Mouse (Mus musculus) kidney, postnatal 4 days (tissue): ENCODE measurements at regions not wholly inside any gene's neighbourhood (a gene's known extent, or its start where the extent isn't known, plus 50 kb on each side); places are given as distances from the start of the nearest gene placed in this dataset.
"Not testable (repeated sequence)": the region's sequence is repeated elsewhere in the genome, so short reads cannot be mapped to it uniquely, and the experiment has no call there.

Experiments used
- DNase-seq, 2 experiments: peaks; one replicate each; pipeline ENCODE4 v3.0.0; 2021; ENCODE audit warnings: mixed read lengths in 2 of 2

DNA sequence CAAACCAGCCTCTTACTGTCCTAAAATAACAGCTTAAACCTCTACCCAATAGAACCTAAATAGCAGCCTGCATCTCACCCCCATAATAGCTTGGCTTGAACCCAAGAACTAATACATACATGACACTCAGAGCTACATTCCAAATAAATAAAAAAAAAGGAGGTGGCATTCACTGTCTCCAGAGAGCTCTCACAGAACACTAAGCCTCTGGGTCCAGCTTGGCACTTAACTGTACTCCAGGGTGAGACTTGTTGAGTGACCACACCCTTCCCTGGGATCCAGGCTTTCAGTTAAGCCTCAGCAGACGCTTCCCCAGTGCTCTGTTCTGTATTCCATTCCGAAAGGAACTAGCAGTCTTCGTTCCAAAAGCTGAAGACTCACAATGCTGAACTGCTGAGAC lies 186.3 kb upstream of the Tsc22d2 start:
- no peak for DNase-seq

DNA sequence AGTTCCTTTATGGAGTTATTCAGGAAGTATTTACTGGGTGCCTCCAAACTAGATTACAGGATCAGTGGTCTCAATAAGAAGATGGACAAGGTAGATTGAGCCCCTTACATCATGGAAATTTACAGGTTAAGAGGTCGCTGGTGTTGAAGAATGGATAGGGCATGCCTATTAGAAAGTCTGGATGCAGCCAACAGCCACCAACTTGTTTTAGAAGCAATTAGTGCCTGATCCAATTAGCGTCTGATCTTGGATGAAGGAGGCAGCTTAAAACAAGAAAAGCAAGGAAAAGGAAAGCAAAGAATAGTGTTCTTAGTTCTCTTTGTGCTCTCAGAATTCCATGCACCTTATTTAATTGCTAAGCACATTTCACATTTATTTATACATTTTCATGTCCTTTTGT lies 182.8 kb upstream of the Tsc22d2 start:
- no peak for DNase-seq

DNA sequence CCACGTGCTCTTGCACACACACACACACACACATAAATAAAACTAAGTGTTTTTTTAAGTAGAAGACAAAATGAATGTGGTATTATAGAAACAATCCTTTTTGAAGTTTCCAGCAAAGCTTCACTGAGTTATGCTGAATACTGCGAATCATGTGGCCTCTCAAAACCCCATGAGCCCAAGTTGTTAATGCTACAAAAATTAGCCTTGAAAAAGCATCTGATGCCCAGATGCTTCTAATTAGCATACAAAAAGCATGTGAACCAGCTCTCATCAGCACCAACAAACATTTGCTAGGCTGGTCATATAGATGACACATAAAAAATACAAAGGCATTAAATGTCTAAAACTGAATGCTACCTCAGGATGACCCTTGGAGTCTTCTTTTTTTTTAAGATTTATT lies 181.2 kb upstream of the Tsc22d2 start:
- no peak for DNase-seq

DNA sequence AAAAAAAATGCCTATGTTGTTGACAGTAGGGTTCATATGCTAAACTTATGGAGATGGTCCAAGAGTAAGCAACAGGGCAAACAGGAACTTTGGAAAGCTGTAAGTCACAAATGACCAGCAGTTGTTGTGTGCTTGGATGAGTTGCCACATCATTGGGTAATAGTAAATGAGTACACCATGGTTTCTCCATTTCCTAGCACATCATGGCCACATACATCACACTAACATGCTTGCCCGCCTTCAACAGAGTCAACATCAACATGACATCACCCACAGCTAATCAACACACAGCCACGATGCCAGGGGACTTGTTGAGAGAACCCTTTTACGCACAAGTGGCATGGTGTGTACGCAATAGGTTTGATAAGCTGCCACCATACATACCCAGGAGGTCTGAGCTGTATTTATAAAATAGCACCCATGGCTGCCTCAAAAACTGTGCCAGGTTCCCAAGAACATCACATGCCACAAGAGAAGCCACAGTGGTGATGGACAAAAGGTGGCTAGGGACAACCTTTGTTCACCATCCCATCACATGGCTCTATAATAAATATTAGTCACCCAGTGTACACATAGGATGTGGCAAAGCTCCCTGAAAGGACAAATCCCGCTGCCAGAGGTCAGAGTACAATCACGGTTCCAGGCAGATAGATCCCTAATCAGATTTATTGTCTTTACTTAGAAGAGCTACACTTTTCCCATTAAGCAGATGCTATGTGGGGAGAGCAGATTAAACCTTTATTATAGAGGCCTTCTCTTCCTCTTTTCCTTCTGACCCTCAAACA lies 179.5 kb upstream of the Tsc22d2 start:
- DNase-seq, result no peak

DNA sequence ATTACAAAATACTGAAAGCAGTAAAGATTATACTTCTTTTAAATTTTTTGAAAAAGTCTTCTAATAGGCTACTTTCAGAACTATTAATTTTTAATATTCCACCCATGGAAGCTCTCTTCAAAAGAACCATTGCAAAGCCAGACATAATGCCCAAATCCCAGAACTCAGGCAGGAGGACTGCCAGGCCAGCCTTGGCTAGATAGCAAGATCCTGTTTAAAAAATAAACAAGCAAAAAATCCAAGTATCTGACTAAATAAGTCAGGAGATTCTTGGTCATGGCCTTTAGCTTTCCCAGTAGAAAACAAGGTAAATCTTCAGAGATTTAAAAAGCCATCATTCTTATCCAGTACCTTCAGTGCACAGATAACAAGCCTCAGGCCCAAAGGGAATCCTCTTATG lies 176.4 kb upstream of the Tsc22d2 start:
- no peak for DNase-seq

DNA sequence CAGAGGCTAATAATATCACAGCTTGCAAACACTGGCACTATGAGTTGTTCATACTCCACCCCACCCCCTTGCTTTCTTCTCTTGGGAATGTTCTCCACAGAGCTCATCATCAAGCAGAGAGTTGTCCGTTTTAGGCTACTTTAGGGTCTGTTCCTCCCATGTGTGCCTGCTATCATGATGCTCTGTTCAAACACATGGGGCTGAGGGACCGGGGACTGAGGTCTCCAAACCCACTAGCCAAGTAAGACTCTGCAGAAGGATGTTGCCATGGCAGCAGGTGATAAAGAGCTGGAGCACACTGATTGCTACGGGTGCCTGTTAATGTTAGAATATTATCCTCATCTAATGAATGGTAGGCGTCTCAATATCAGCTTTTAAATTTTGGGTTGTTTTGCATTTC lies 173.7 kb upstream of the Tsc22d2 start:
- DNase-seq, result no peak

DNA sequence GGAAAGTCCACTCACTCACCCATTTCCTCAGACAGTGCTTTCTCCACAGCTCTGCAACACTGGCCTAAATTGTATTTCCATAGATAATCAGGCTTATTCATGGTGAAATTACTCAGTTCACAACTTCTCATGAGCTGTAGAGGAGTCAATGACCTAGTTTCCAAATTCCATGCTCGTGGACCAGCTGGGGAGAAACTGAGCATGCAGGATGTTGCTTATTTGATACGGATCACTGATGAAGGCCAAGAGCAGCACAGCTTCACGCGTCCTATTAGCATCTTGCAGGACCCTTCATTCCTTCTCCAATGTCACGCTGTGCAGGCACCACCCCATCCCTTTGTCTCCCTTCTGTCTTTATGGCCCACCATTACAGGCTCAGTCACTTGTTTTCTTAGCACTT lies 169.2 kb upstream of the Tsc22d2 start:
- no peak for DNase-seq

DNA sequence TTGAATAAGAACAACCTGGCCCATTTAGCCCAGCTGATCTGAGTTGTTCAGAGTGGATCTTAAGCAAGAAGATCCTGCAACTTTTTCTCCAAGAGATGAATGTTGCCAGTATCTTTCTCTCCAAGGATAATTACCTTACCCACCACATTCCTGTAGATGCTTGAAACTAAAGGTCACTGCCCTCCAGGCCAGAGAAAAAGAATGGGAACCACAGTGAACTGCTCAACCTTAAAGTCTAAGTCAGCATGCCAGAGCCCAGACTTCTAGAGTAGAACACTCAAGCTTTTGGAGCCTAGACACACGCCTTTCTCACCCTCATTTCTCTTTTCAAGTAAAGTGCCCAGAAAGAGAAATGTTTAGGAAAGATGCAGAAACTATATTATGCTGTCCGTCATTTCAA lies 166.5 kb upstream of the Tsc22d2 start:
- no peak for DNase-seq

DNA sequence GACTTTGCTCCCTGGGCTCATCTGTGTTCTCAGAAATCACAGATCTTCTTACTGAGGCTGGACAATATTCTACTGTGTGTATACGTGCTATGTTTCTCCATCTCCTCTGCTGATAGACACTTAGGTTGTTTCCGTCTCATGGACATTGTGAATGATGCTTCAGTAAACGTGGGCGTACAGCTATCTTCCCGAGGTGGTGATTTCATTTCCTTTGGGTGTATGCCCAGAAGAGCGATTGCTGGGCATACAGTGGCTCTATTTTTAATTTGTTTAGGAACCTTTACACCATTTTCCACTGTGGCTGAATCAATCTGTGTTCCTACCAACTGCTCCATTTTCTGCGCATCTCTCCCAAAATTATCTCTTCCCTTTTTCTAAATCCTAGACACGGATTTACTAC lies 160.6 kb upstream of the Tsc22d2 start:
- DNase-seq, result no peak

DNA sequence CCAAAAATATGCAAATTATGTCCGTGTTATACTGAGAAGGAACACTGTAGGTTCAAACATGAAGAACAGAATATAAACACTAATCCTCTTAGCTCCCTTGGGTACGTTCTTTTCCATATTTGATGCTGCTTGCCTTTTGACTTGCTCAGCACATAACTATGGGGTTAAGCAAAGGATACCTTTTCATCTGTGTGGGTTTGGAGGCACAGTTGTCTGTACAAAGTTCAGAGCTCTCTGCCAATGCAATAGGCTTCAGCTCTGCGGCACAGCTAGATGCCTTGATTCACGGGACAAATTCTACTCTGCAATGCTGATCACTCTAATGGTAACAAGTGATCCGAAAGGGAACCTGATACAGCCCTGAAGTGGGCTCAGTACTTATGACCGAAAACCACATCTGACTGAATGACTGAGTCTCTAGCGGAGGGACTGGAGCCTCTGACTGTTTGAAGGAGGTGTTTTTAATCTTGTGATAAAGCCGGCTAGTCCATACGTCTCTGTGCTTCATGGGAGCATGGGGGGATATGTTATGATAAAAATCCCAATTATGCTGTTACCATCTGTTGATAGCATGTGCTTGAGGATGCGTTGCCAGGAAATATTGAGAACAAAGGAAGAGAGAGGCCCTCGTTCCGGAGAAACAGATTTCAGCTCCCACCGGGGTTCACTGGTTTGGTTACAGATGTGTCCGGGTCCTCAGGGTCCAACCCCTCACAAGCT lies 146.7 kb upstream of the Tsc22d2 start:
- DNase-seq, result no peak

DNA sequence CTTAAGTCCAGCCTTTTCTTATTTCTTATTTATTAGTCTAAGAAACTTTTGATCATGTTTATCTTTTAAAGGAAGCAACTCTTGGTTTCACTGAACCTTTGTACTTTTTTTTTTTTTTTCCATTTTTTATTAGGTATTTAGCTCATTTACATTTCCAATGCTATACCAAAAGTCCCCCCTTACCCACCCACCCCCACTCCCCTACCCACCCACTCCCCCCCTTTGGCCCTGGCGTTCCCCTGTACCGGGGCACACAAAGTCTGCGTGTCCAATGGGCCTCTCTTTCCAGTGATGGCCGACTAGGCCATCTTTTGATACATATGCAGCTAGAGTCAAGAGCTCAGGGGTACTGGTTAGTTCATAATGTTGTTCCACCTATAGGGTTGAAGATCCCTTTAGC lies 143.1 kb upstream of the Tsc22d2 start:
- DNase-seq, result not testable (repeated sequence)

DNA sequence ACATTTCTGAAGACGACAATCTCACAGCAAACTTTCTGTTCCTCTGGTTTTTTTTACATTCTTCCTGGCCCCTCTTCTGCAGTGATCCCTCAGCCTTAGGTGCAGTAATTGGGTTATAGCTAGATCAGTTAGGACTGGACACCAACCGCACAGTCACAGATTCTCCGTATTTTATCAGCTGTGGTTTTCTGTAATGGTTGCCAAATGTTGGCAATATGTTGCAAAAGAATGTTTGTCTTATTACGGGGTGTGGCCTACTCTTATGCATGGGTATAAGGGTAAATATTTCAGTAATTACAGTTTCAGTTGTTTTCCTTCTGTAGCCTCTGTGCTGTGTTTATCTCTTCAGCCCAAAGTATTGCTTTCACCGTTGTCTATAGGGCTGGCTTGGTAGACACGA lies 133.2 kb upstream of the Tsc22d2 start:
- no peak for DNase-seq

DNA sequence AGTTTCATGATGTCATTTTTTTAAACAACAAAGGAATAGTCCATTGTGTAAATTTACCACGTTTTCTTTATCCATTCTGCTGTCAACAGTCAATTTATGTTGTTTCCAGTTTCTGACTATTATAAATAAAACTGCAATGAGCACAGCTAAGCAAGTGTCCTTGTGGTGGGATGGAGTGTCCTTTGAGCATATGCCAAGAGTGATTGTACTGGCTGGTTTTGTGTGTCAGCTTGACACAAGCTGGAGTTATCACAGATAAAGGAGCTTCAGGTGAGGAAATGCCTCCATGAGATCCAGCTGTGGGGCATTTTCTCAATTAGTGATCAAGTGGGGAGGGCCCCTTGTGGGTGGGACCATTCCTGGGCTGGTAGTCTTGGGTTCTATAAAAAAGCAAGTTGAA lies 130.1 kb upstream of the Tsc22d2 start:
- DNase-seq, result not testable (repeated sequence)

DNA sequence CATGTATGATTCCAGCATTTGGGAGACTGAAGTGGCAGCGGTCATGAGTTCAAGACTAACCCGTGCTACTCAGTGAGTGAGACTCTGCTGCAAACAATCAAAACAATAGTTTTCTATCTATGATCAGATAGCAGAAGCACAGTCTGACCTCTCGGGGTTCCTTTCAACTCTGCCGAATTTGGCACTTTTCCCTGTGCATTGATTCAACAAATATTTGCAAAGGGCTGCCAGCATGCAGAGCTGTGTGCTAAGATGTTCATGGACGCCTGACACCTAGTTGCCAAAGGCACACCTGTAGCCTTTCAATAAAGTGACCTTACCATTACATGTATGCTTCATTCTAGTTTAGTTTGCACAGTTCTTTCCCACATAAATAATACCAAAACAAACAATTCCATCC lies 118.7 kb upstream of the Tsc22d2 start:
- DNase-seq, result no peak

DNA sequence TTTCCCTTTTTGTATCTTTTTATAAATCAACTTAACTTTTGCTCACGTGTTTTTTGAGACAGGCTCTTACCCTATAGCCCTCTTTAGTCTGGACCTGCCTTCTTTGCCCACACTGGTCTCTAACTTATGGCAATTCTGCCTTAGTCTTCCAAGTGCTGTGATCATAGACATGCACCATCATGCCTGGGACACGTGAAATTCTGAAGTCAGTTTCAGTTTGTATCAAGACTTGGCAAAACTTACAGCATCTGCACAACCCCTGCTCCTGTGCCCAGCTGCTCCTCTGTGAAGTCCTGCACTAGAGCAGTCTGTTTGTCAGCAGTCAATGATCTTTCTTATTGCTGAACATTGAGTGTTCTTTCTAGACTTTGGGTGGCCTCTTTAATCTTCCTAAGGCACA lies 114.3 kb upstream of the Tsc22d2 start:
- no peak for DNase-seq

DNA sequence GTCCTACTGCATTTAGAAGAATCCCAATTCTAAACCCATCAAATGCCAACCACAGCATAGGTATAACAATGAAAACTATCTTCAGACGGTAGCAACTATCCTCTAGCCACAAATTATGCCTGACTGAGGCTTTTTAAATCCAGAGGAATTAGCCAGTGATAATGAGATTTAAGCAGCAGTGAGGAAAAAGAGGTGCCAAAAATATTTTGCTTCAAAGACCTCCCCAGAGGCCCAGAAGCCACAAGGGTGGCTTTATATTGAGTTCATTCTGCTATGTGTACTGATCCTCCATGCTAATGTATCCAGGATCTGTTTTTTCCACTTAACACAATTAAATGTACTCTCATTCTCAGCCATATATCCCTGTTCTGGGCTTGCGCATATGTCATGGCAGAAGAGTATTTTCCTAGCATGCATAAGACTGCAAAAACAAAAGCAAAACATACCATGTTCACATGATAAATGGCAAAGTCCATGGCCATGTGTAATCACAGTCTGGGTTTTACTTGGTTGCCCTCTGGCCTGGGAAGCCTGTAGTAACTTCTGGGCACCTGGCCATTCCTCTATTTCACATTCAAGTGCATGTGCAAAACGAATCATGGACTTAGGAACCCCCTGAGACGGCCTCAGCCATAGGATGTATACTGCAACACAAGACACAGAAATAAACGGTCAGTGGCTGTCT lies 113.6 kb upstream of the Tsc22d2 start:
- DNase-seq, result no peak

DNA sequence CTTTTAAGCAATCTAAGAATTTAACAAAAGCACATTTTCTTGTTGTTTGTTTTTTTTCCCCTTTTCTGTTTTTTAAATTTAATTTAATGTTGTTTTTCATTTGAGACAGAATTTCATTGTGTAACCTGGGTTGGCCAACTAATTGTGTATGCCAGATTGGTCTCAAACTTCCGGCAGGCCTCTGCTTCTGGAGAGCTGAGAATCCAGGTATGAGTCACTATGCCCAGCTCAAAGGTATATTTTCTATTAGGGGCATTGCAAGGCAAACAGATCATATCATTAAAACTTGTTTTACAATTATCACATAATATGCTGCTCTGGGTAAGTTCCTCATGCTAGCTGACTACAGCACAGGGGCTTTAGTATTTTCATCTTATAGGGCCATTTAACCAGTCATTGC lies 112.2 kb upstream of the Tsc22d2 start:
- DNase-seq, result no peak

DNA sequence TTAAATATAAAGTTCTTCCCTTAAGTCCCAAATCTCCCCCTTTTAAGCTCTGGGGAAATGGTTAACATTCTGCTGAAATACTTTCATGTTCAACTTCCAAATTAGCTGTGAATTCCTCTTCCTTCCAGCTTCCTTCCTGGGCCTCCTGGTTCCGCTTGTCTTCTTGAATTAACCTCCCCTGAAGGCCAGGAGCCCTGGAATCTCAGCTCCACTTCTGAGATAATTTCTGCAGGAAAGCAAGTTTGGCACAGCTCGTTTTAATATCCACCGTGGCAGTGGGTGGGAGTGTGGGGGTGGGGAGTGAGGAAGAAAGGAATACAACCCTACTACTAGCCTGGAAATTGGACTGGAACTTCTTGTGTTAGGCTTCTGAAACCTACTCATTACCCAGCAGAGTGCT lies 110.8 kb upstream of the Tsc22d2 start:
- no peak for DNase-seq

DNA sequence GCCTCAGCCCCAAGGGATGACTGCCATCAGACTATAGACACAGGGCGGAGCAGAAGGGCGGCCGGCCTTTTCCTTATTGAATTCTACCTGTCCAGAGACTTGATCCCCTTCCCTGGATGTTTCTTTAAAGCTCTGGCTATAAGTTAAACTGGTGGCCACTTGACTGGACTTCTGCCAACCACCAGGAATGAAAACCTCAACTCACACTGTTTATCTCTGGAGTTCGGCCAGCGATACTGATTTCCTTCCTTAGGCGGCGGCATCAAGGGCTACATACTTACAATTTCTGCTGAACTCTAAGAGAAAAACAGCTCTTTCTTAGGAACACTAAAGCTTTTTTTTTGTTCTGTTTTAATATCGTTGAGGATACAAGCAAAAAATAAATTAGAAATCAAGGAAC lies 104.9 kb upstream of the Tsc22d2 start:
- peak in 1 of 2 experiments; percentile 37 for DNase-seq

DNA sequence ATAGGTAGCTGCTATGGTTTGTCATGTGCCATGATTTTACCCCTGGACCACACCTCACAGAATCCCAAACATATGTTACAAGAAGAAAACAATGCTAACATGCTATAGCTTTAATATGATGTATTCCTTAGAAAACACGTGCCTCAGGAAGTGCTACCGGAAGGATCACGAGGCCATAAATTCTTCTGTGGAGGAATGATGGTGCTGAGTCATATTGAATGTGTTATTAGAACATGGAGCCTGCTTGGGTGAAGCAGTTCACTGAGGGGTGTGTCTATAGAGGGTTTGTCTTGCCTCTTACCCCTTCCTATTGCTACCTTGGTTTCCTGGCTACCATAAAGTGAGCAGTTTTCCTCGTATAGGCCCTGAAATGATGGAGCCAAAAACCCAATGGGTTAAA lies 104.1 kb upstream of the Tsc22d2 start:
- DNase-seq, result no peak

DNA sequence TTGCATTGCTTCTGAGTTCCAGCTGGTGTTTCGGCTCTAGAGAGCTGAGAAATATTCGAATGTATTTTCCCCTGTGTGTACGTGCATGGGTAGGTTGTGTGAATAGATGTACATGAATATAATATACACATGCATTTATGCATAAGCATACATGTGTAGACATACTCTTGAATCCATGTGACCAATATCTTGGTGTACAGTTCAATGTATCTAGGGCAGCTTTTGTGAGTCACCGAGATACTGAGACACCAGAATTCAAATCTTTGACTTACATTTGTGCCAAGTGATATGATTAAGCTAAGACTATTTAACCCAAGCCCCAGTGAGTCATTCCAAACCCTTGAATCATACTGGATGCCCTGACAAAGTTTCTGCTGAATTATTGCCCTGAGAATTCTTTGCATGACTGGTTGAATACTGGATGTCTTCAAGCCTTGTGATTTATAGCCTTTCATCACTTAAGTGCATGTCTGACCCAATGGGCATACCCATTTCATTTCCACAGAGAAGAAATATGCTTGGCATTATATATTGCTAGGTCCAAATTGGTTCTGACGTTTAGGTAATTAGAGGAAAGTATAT lies 103.3 kb upstream of the Tsc22d2 start:
- DNase-seq, result no peak

DNA sequence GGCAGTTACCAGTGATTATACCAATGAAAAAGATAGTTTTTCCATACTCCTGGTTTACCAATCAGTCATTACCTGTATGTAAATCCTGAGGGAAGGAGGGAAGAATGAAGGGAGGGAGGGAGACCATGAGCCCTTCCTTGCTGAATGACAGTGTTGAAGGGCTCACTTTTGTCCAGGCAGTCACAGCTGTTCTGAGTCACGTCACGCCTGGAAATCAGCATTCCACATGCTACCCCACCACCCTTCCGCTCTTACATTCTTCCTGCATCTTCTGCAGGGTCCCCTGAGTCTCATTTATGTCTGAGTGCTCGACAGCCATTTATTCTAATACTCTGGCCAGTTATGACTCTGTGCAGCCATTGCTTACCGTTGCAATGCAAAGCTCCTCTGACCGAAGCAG lies 101.9 kb upstream of the Tsc22d2 start:
- peak in 1 of 2 experiments; percentile 10 for DNase-seq

DNA sequence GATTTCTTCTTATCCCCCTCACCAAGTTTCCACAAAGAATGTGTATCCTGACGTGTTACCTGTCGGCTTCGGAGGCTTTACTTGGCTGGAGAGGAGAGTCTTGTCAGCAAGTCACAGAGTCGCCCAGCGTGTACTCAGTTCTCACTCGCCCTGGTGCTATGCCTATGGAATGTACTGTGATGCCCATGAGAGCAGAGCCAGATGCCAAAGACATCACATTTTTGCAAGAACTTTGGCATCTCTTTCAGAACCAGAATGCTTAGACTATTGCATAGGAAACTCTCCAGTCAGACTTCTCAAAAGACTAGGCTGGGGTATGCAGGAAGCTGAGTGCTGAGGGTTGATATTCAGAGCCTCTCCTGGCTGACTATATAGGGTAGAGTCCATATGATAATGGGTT lies 99.3 kb upstream of the Tsc22d2 start:
- DNase-seq, result no peak

DNA sequence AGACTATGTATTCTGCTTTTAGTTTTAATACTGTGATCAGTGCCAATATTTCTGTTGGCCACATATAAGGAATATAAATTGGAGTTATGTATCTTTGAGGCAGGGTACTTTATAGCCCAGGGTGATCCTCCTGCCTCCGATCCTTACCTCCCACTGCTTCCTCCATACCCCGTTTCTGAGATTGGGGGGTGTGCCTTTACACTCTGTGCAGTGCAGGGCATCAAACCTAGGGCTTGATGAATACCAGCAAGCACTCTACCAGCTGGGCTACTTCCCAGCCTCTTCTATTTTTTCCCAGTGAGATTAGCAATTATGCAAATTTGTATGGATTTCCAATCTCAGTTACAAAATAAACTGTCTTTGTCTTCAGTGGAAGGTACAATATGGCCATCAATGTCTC lies 97.3 kb upstream of the Tsc22d2 start:
- DNase-seq, result no peak
